Comparison of ENCODE assay signal across 11 mouse cellular contexts in genomic region chr2:32077744-32078143, GRCm38 (mm10). TPM values are rescaled to one million over a fixed set of nuclear protein-coding genes. Genes with fewer than 3 reads are reported as not detected.
DNase-seq lines count a peak whose midpoint lies in the region; ATAC-seq lines count a peak whose summit lies in the region.
"Had no signal": no experiment of that assay in that cellular context is flagged by ENCODE, and none has a peak within 500 bp of the region (broad histone marks: within the 10 kb centered on the region; RNA-seq: fewer than 3 reads in every experiment).

No protein-coding gene starts in this region.

- WGBS in heart, embryonic 16.5 days, result 65% methylated on average over 10 of the region's 10 CpGs
- 80% methylated on average over 10 of the region's 10 CpGs for WGBS in neural tube, embryonic 13.5 days
- 75% methylated on average over 10 of the region's 10 CpGs for WGBS in neural tube, embryonic 15.5 days
- 77% methylated on average over 10 of the region's 10 CpGs for WGBS in stomach, embryonic 16.5 days

- peak overlapping the region; percentile 99 for H3K4me2 ChIP-seq in heart, embryonic 16.5 days (ENCODE audit: low read depth, low read length)
- no peak overlapping the region for H3K4me2 ChIP-seq in neural tube, embryonic 13.5 days
- no peak overlapping the region for H3K4me2 ChIP-seq in neural tube, embryonic 15.5 days
- no peak overlapping the region for H3K4me2 ChIP-seq in stomach, embryonic 16.5 days (ENCODE audit: low read depth, low read length)

- no peak for DNase-seq in heart, postnatal 10 days
- DNase-seq in urinary bladder, adult 2 months (ENCODE audit: low spot score), result no peak
- DNase-seq in adrenal gland, adult (ENCODE audit: inconsistent age in 2 of 2, low spot score in 1 of 2), result no peak
- DNase-seq: cerebellum, adult 8-10 months; right cerebral cortex, adult 18-20 months had no signal

- peak overlapping the region; percentile 58 for H3K9ac ChIP-seq in heart, embryonic 16.5 days (ENCODE audit: low read length)
- no peak overlapping the region for H3K9ac ChIP-seq in neural tube, embryonic 13.5 days
- no peak overlapping the region for H3K9ac ChIP-seq in neural tube, embryonic 15.5 days (replicated peaks)
- H3K9ac ChIP-seq in stomach, embryonic 16.5 days (ENCODE audit: low read length), result no peak overlapping the region

- H3K9me3 ChIP-seq in heart, embryonic 16.5 days (replicated peaks; ENCODE audit: control insufficient read depth, low read length), result no peaks in the 10 kb centered on the region
- H3K9me3 ChIP-seq in neural tube, embryonic 13.5 days, result no peaks in the 10 kb centered on the region
- no peaks in the 10 kb centered on the region for H3K9me3 ChIP-seq in neural tube, embryonic 15.5 days (replicated peaks)
- no peaks in the 10 kb centered on the region for H3K9me3 ChIP-seq in stomach, embryonic 16.5 days (replicated peaks; ENCODE audit: control insufficient read depth, low read length)
- H3K9me3 ChIP-seq: G1E had no signal

- intact Hi-C loops in heart, postnatal 10 days (cut with DNase I), result no loop called here

- H3K27ac ChIP-seq in heart, embryonic 16.5 days (ENCODE audit: low read length), result peak overlapping the region; percentile 86
- H3K27ac ChIP-seq in neural tube, embryonic 13.5 days (replicated peaks), result peak overlapping the region; percentile 38; the same call in 1 of the 2 replicates
- no peak overlapping the region for H3K27ac ChIP-seq in neural tube, embryonic 15.5 days (replicated peaks)
- H3K27ac ChIP-seq in stomach, embryonic 16.5 days (ENCODE audit: low read length), result peak overlapping the region; percentile 2; the same call in 1 of the 2 replicates

- no peak for ATAC-seq in heart, embryonic 16.5 days (replicated peaks; ENCODE audit: extremely low read depth, insufficient read depth, low FRiP score)
- ATAC-seq in neural tube, embryonic 13.5 days (ENCODE audit: low read depth), result no peak
- ATAC-seq in neural tube, embryonic 15.5 days (ENCODE audit: low FRiP score), result no peak
- ATAC-seq in inflammation-experienced regulatory T-cells, adult 6 months, result peak; percentile 74
- ATAC-seq in stomach, embryonic 16.5 days (ENCODE audit: insufficient read depth, low FRiP score), result no peak

- H3K36me3 ChIP-seq in heart, embryonic 16.5 days (ENCODE audit: control insufficient read depth, insufficient read depth), result no peaks in the 10 kb centered on the region
- no peaks in the 10 kb centered on the region for H3K36me3 ChIP-seq in neural tube, embryonic 13.5 days
- no peaks in the 10 kb centered on the region for H3K36me3 ChIP-seq in neural tube, embryonic 15.5 days
- H3K36me3 ChIP-seq in stomach, embryonic 16.5 days (ENCODE audit: control insufficient read depth, insufficient read depth, low read length), result no peaks in the 10 kb centered on the region

- no peaks in the 10 kb centered on the region for H3K27me3 ChIP-seq in heart, embryonic 16.5 days (ENCODE audit: control insufficient read depth, insufficient read depth, low read length)
- peaks cover 20% of the 10 kb centered on the region for H3K27me3 ChIP-seq in neural tube, embryonic 13.5 days
- H3K27me3 ChIP-seq in neural tube, embryonic 15.5 days (replicated peaks), result peaks cover 22% of the 10 kb centered on the region
- H3K27me3 ChIP-seq in stomach, embryonic 16.5 days (ENCODE audit: control insufficient read depth, insufficient read depth, low read length), result peaks cover 15% of the 10 kb centered on the region

- peaks cover 46% of the 10 kb centered on the region for H3K4me1 ChIP-seq in heart, embryonic 16.5 days (ENCODE audit: control insufficient read depth, insufficient read depth, low read length)
- peaks cover 4% of the 10 kb centered on the region for H3K4me1 ChIP-seq in neural tube, embryonic 13.5 days (replicated peaks)
- peaks cover 6% of the 10 kb centered on the region for H3K4me1 ChIP-seq in neural tube, embryonic 15.5 days
- H3K4me1 ChIP-seq in stomach, embryonic 16.5 days (ENCODE audit: control insufficient read depth, insufficient read depth, low read length), result no peaks in the 10 kb centered on the region

- H3K4me3 ChIP-seq in heart, embryonic 16.5 days (ENCODE audit: low read length), result peak overlapping the region; percentile 75
- H3K4me3 ChIP-seq in neural tube, embryonic 13.5 days, result no peak overlapping the region
- no peak overlapping the region for H3K4me3 ChIP-seq in neural tube, embryonic 15.5 days (replicated peaks)
- no peak overlapping the region for H3K4me3 ChIP-seq in stomach, embryonic 16.5 days (replicated peaks; ENCODE audit: low read length)

RNA-seq across cellular contexts. Expression of gene Fam78a, which starts 6.9 kb away (rescaled TPM):
- polyA plus RNA-seq in heart, embryonic 16.5 days (2015; fragmentation: Nextera tagmentation; extraction: Ambion mirVana), result 27.6 and 30.1 TPM in 2 replicates
- total RNA-seq in heart, postnatal 10 days (2021), result 10 to 100 TPM; 24.3 to 38.1 TPM
- 0.88 and 1.2 TPM in 2 replicates for polyA plus RNA-seq in neural tube, embryonic 13.5 days (2015; fragmentation: Nextera tagmentation; extraction: Ambion mirVana)
- polyA plus RNA-seq in neural tube, embryonic 15.5 days (2015; fragmentation: Nextera tagmentation; extraction: Ambion mirVana), result 0.92 and 3.1 TPM in 2 replicates
- polyA plus RNA-seq in inflammation-experienced regulatory T-cells, adult 6 months (2017; shearing (Covaris generic)), result 10 to 100 TPM; 21.3 to 26.7 (median 22.5) TPM
- 1.0 and 2.2 TPM in 2 replicates for polyA plus RNA-seq in stomach, embryonic 16.5 days (2015; fragmentation: Nextera tagmentation; extraction: Ambion mirVana)
- 0.48 and 0.74 TPM in 2 replicates for polyA plus RNA-seq in urinary bladder, adult 2 months (2012; rRNA removed)

RNA-seq across cellular contexts. Expression of gene Plpp7, which starts 17.6 kb away (rescaled TPM):
- 19.7 and 21.4 TPM in 2 replicates for polyA plus RNA-seq in heart, embryonic 16.5 days (2015; fragmentation: Nextera tagmentation; extraction: Ambion mirVana)
- 10 to 100 TPM; 29.3 to 31.6 TPM for total RNA-seq in heart, postnatal 10 days (2021)
- polyA plus RNA-seq in neural tube, embryonic 13.5 days (2015; fragmentation: Nextera tagmentation; extraction: Ambion mirVana), result 22.6 and 24.1 TPM in 2 replicates
- 26.1 and 32.6 TPM in 2 replicates for polyA plus RNA-seq in neural tube, embryonic 15.5 days (2015; fragmentation: Nextera tagmentation; extraction: Ambion mirVana)
- polyA plus RNA-seq in inflammation-experienced regulatory T-cells, adult 6 months (2017; shearing (Covaris generic)), result not detected
- polyA plus RNA-seq in stomach, embryonic 16.5 days (2015; fragmentation: Nextera tagmentation; extraction: Ambion mirVana), result 4.6 and 5.7 TPM in 2 replicates
- 4.9 and 5.3 TPM in 2 replicates for polyA plus RNA-seq in urinary bladder, adult 2 months (2012; rRNA removed)
